Mouse (Mus musculus) MN1 (cell line): ENCODE measurements around the gene Pafah2.
"Not testable (repeated sequence)": the region's sequence is repeated elsewhere in the genome, so short reads cannot be mapped to it uniquely, and the experiment has no call there.

Experiments
- DNase-seq: peaks from one replicate; pipeline ENCODE4 v3.0.0-alpha.2; 2016; ENCODE audit warnings: low spot score

The Pafah2 gene

DNA sequence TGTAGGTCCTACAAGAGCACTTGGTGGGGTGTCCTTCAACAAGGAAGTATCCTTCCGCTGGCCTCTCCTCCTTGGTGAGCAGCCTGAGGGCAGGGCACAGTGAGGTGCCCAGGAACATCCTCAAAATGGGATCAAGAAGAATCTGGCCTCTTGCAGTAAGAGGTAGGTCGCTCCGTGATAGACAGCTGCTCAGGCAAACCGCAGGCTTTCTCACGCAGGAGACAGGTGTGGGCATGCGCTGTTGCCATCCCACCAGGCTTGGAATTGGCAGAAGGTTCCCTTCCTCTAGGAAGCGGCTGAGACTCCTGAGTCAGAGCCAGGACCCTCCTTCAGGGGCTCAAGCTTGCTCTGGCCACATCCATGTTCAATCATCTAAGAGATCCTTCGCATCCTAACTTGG is 22.8 kb upstream of the Pafah2 start:
- no peak for DNase-seq

GRCm38 (mm10) chr4:134374306-134374705 is 21.8 kb upstream of the Pafah2 start:
- no peak for DNase-seq

DNA sequence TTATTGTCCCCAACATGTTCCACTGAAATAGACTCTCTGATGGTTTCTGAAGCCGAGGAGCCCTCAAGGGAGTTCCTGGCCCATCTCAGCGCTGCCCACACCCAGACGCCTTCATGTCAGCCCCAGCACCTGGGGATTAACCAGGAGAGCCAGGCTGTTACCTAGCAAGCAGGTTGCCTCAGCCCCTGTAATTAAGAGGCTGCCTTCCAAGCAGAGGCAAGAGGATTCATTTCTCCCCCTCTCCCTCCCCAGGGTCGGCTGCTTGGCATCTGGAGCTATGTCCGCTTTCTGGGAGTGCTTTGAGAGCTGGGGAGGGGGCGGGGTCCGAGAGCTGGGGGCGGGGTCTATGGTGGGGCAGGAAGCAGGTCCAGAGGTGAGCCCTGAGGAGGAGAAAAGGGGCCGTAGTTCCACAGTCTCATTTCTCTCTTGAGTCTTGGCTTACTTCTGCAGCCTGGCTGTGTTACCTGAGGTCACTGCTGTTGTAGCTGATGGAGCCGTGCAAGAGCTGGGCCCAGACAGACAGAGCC is 18.0 kb upstream of the Pafah2 start:
- peak; percentile 62 for DNase-seq

- DNase-seq: no peak
These were observed 16.6 kb upstream of the Pafah2 start for GRCm38 (mm10) chr4:134379510-134379909.

GRCm38 (mm10) chr4:134383750-134384149 is 12.4 kb upstream of the Pafah2 start, which contains the start of gene Extl1:
Gene Extl1, minus strand, starts transcription at chr4:134383850.
- not testable (repeated sequence) for DNase-seq

- DNase-seq: no peak
These were observed 8.9 kb upstream of the Pafah2 start for GRCm38 (mm10) chr4:134387268-134387667.

DNA sequence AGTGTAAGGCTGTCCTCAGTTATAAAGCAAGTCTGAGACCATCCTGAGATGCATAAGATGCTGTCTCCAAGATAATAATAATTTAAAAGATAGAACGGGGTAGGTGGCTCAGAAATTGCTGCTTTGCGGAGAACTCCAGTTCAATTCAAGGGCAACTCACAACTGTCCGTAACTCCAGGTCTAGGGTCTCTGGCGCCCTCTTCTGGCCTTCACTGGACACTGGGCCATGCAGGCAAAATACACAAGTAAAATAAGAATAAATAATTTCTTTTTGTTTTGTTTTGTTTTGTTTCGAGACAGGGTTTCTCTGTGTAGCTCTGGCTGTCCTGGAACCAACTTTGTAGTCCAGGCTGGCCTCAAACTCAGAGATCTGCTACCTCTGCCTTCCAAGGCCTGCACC is 7.7 kb upstream of the Pafah2 start:
- DNase-seq: peak; percentile 70

DNA sequence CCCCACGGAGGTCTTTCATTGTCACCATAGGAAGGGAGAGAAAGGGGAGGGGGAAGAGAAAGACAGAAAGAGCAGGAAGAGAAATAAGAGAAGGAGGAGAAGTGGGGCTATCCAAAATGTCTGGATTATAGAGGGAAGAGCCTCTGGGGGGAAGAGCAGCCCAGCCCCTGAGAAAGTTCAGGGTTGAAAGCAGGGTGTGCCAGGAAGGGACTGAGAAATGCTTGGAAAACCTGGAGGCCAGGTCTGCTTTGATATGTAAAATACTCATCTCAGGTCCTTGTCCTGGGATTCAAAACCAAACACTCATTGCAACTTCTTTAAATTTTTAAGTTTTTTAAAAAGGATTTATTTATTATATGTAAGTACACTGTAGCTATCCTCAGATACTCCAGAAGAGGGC is 4.5 kb upstream of the Pafah2 start:
- no peak for DNase-seq

DNA sequence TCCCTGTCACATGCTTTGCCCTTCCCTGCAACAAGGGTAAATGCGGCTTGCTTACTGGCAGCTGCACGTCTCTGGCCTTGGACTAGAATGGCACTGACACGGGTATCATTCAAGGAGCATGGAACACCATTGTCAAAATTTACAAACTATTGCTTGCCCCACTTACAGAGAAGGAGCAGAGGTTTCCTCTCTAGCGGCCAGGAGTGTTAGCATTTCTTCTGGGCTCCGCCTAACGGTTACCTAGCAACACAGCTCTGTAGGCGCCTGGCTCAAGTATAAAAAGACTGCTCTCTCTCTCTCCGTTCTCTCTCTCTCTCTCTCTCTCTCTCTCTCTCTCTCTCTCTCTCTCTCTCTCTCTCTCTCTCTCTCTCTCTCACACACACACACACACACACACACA is 3.5 kb upstream of the Pafah2 start:
- DNase-seq: no peak

- no peak for DNase-seq
These were observed 3.1 kb upstream of the Pafah2 start for GRCm38 (mm10) chr4:134393026-134393425.

- no peak for DNase-seq
These were observed 978 bp upstream of the Pafah2 start for GRCm38 (mm10) chr4:134395142-134395541.

GRCm38 (mm10) chr4:134397121-134397520 is 1.0 kb downstream of the Pafah2 start:
- DNase-seq: peak; percentile 62

GRCm38 (mm10) chr4:134397732-134398131 is 1.6 kb downstream of the Pafah2 start:
- no peak for DNase-seq

DNA sequence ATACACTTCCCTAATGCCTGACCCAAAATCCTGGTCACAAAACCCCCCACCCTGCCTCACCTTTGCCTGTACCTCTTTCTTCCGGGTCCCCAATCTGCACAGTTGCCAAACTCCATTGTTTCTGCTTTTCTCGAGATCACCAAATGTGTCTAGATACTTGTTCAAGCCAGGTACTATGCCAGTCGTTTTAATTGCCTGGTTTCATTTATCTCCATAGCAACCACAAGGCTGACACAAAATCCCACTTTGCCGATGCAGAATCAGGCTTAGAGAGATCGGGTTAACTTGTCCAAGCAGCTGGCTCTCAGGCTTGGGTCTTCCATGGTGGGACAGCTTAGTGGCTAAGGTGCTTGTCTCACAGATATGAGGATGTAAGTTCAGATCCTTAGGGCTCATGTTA is 4.1 kb downstream of the Pafah2 start:
- no peak for DNase-seq

DNA sequence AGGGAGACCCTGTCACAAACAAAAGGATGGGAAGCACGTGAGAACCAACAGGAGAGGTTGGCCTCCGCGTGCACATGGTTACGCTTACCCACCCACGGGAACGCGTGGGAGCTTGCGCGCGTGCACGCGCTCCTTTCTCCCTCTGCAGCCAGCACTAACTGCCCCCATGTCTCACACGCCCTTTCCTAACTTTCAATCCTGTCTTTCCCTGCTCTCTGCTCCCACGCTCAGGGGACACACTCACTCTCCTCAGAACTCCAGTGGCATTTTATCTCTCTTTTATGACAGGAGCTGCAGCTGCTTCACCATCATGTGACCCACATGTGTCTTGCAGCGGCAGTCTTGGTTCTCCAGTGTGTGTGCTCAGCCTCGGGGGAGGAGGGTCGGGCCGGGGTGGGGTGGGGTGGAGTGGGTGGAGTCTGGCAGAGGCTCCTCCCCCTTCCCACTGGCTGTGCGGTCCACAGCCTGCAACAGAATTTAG is 5.1 kb downstream of the Pafah2 start:
- DNase-seq: no peak

- no peak for DNase-seq
These were observed 5.9 kb downstream of the Pafah2 start for GRCm38 (mm10) chr4:134401856-134402570.

- DNase-seq: no peak
These were observed 6.6 kb downstream of the Pafah2 start for GRCm38 (mm10) chr4:134402571-134403262.

- no peak for DNase-seq
These were observed 7.6 kb downstream of the Pafah2 start for GRCm38 (mm10) chr4:134403721-134404120.

DNA sequence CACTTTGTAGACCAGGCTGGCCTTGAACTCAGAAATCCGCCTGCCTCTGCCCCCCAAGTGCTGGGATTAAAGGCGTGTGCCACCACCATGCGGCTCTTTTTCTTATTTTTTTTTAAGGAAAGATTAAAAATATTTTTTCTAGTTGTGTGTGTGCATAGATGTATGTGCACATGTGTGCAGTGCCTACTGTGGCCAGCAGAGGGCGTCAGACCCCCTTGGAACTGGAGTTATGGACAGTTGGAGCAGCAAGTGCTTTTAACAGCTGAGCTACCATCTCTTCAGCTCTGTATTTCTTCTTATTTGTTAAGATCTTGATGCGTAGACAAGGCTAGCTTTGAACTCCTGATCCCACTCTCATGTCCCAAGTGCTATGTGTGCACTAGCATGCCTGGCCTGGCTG is 13.2 kb downstream of the Pafah2 start:
- peak; percentile 32 for DNase-seq

DNA sequence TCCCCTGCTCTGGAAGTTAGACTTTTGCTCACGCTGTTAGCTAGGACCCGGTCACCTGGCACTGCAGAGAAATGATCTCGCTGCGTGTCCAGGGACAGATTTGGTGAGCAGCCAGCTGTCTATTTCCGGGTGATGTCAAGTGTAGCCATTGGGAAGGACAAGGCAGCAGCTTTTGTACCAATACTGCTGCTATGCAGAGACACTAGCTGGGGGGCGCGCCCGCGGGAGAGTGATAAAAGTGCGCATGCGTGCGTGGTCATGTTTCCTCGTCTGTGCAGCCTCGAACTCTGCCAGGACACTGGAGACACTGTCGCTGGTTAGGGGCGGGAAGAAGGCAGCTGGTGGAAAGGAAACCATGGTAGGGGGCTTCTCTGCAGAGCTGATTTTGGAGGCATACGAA is 20.1 kb downstream of the Pafah2 start:
- DNase-seq: no peak

DNA sequence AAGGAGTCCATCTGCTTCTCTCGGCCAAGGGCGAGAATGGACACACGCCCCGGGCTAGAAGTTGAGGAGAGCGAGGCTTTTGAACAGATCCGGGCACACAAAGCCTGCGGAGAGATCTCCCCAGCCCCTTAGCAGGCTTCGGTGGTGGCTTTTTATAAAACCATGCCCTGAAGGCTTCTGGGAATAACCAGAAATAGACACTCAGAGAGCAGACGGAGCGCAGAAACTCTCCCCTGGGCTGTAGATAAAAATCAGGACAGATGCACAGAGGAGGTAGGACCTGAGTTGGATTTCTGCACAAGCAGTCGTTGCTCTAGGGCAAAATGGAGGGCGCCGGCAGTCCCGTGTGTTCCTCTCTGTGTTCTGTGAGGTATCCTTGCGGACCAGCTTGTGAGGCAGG is 20.5 kb downstream of the Pafah2 start:
- DNase-seq: no peak

GRCm38 (mm10) chr4:134417111-134417510 is 21.0 kb downstream of the Pafah2 start:
- DNase-seq: no peak

DNA sequence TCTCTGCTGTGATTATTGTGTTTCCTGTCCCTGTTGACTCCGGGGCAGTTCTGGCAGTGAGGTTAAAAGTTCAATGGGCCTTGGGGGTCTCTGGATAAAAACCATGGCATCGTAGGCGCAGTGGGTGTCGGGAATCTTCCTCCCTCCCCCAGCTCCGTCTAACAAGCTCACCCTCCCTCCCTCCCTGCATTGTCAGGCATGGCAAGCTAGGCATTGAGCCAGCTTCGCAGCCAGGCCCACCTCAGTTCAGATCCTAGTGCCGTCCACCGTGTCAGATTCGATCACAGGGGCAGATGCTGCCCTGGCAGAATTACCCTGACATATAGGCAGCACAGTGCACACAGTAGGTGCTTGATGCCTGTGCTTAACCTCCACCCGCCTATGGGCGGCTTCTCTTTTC is 25.9 kb downstream of the Pafah2 start:
- DNase-seq: no peak
